ENCODE assay signal across 14 mouse cellular contexts in the genomic region with DNA sequence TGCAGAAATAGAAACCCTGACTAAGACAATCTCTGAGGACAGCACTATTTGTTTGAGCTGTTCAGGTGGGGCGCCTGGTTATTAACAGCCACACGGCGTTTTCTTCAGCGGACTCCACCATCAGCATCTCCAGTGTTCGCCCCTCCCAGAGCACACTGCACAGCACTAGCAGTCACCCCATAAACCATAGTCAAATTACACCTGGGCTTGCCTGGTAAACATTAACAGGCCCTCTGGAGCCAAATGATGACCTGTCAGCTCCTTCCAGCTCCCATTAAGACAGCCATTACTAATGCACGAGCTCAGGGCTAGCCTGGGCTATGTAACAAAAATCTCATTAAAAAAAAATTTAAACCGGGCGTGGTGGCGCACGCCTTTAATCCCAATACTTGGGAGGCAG. TPM values are rescaled to one million over a fixed set of nuclear protein-coding genes. Genes with fewer than 3 reads are reported as not detected.
"Had no signal": no experiment of that assay in that cellular context is flagged by ENCODE, and none has a peak within 500 bp of the region (broad histone marks: within the 10 kb centered on the region; RNA-seq: fewer than 3 reads in every experiment).

No protein-coding gene starts in this region.

- DNase-seq: left cerebral cortex, postnatal 4 days; lung, embryonic 14.5 days; lung, postnatal 10 days; lung, postnatal 4 days; right cerebral cortex, postnatal 14 days; thymus, postnatal 36 days had no signal

- H3K27ac ChIP-seq: hindbrain, embryonic 13.5 days; hindbrain, postnatal 0 days; limb, embryonic 13.5 days; liver, embryonic 12.5 days; midbrain, embryonic 10.5 days; neural tube, embryonic 13.5 days; stomach, embryonic 15.5 days had no signal

- H3K9me3 ChIP-seq: hindbrain, embryonic 13.5 days; limb, embryonic 13.5 days; liver, embryonic 12.5 days; midbrain, embryonic 10.5 days; neural tube, embryonic 13.5 days; stomach, embryonic 15.5 days had no signal

- H3K4me3 ChIP-seq: hindbrain, embryonic 13.5 days; limb, embryonic 13.5 days; liver, embryonic 12.5 days; midbrain, embryonic 10.5 days; neural tube, embryonic 13.5 days; stomach, embryonic 15.5 days had no signal

- H3K4me2 ChIP-seq: hindbrain, embryonic 13.5 days; limb, embryonic 13.5 days; liver, embryonic 12.5 days; lung, embryonic 14.5 days; neural tube, embryonic 13.5 days; stomach, embryonic 15.5 days had no signal

- H3K9ac ChIP-seq: hindbrain, embryonic 13.5 days; limb, embryonic 13.5 days; liver, embryonic 12.5 days; lung, embryonic 14.5 days; neural tube, embryonic 13.5 days; stomach, embryonic 15.5 days had no signal

- ATAC-seq: hindbrain, postnatal 0 days; liver, embryonic 12.5 days; midbrain, embryonic 16.5 days had no signal

- H3K27me3 ChIP-seq: hindbrain, embryonic 13.5 days; limb, embryonic 13.5 days; liver, embryonic 12.5 days; neural tube, embryonic 13.5 days; stomach, embryonic 15.5 days had no signal

RNA-seq across cellular contexts. Expression of a gene that starts 22.0 kb away (rescaled TPM):
- polyA plus RNA-seq: midbrain, embryonic 10.5 days; midbrain, embryonic 16.5 days had no signal

RNA-seq across cellular contexts. Expression of a gene that starts 25.8 kb away (rescaled TPM):
- polyA plus RNA-seq: hindbrain, embryonic 13.5 days; limb, embryonic 13.5 days; lung, embryonic 14.5 days had no signal
